Mouse (Mus musculus) intestine, embryonic 16.5 days (tissue): ENCODE results near the gene 4930467E23Rik. TPM values are rescaled to one million over a fixed set of nuclear protein-coding genes. Genes with fewer than 3 reads are reported as not detected.
"Not testable (repeated sequence)": the region's sequence is repeated elsewhere in the genome, so short reads cannot be mapped to it uniquely, and the experiment has no call there.

Source experiments
- ATAC-seq: fragments of 200-750 bp; cut with Nextera tagmentation; 2 replicates; pipeline ENCODE4 v1.8.0; 2017; ENCODE audit warnings: moderate TSS enrichment, moderate library complexity
- H3K27ac ChIP-seq: fragments of 300-500 bp; sonication (generic); 2 replicates; pipeline ENCODE4 v1.5.1; 2014; ENCODE audit warnings: mild to moderate bottlenecking, low read length
- H3K27me3 ChIP-seq: fragments of 300-500 bp; sonication (generic); replicated peaks from 2 replicates; pipeline ENCODE4 v1.6.1; 2014; ENCODE audit warnings: low read length, control low read depth, mixed read lengths; ENCODE audit not compliant: control insufficient read depth, insufficient read depth
- H3K36me3 ChIP-seq: fragments of 300-500 bp; sonication (generic); 2 replicates; pipeline ENCODE4 v1.6.1; 2014; ENCODE audit warnings: low read length, control low read depth; ENCODE audit not compliant: control insufficient read depth, insufficient read depth
- H3K4me1 ChIP-seq: fragments of 300-500 bp; sonication (generic); 2 replicates; pipeline ENCODE4 v1.6.1; 2014; ENCODE audit warnings: low read length, control low read depth, mixed read lengths; ENCODE audit not compliant: control insufficient read depth, insufficient read depth
- H3K4me2 ChIP-seq: fragments of 300-500 bp; sonication (generic); 2 replicates; pipeline ENCODE4 v1.6.1; 2014; ENCODE audit warnings: low read depth, low read length, control low read depth
- H3K4me3 ChIP-seq: fragments of 300-500 bp; sonication (generic); 2 replicates; pipeline ENCODE4 v1.5.1; 2014; ENCODE audit warnings: mild to moderate bottlenecking, low read length
- H3K9ac ChIP-seq: fragments of 300-500 bp; sonication (generic); 2 replicates; pipeline ENCODE4 v1.6.1; 2014; ENCODE audit warnings: low read depth, low read length
- H3K9me3 ChIP-seq: fragments of 300-500 bp; sonication (generic); 2 replicates; pipeline ENCODE4 v1.6.1; 2016; ENCODE audit warnings: low read length, control low read depth; ENCODE audit not compliant: control insufficient read depth
- WGBS: fragments of 180-500 bp; shearing (Covaris S2); extraction: QIAGEN DNeasy Blood & Tissue Kit; methylation state at CpG from one replicate; pipeline ENCODE4 v1.1.7; 2014; 5-methylcytosine and 5-hydroxymethylcytosine counted together
- polyA plus RNA-seq: library from polyadenylated mRNA; unstranded; fragments of >200 nt; fragmentation: Nextera tagmentation; extraction: Ambion mirVana; gene quantifications from 2 replicates; pipeline ENCODE4 v1.2.1, GENCODE M21; 2015

Gene 4930467E23Rik
- polyA plus RNA-seq, 1 experiment from 2014 or later = 0.11 TPM

- not testable (repeated sequence) for H3K27me3 ChIP-seq, H3K4me2 ChIP-seq, H3K36me3 ChIP-seq, H3K27ac ChIP-seq, H3K4me3 ChIP-seq, H3K9ac ChIP-seq, H3K9me3 ChIP-seq, H3K4me1 ChIP-seq
- WGBS = 82% methylated on average over 13 of the region's 15 CpGs
- ATAC-seq = peak; percentile 42; the same call in 1 of the 2 replicates
Measured at GRCm38 (mm10) chr8:19707761-19708443, 21.5 kb upstream of the 4930467E23Rik start.

DNA sequence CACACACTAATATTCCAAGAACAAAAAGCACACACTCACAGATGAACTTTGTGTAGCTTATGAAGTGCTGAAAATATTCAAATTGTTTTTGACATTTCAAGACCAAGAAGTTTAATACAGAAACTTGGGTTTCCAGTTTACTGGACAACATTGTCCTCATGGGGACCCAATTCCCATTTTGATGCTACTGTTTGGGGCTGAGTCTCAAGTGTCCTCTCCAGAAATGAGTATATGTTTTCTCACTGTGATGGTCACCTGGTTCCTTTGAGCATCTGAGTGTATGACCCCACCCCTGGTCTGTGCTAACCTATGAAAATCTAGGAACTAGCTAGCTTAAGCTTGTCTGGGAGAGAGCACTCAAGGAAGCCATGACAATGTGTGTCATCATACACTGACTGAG lies 20.4 kb upstream of the 4930467E23Rik start:
- not testable (repeated sequence) for H3K9ac ChIP-seq, H3K4me1 ChIP-seq, H3K4me2 ChIP-seq, ATAC-seq, H3K27me3 ChIP-seq, H3K4me3 ChIP-seq, H3K9me3 ChIP-seq, H3K27ac ChIP-seq, H3K36me3 ChIP-seq

- not testable (repeated sequence) for H3K4me2 ChIP-seq, ATAC-seq, H3K9me3 ChIP-seq, H3K4me1 ChIP-seq, H3K9ac ChIP-seq, H3K4me3 ChIP-seq, H3K27ac ChIP-seq, H3K27me3 ChIP-seq, H3K36me3 ChIP-seq
- 92% methylated on average over 4 of the region's 4 CpGs for WGBS
Measured at GRCm38 (mm10) chr8:19709488-19709887, 19.9 kb upstream of the 4930467E23Rik start.

DNA sequence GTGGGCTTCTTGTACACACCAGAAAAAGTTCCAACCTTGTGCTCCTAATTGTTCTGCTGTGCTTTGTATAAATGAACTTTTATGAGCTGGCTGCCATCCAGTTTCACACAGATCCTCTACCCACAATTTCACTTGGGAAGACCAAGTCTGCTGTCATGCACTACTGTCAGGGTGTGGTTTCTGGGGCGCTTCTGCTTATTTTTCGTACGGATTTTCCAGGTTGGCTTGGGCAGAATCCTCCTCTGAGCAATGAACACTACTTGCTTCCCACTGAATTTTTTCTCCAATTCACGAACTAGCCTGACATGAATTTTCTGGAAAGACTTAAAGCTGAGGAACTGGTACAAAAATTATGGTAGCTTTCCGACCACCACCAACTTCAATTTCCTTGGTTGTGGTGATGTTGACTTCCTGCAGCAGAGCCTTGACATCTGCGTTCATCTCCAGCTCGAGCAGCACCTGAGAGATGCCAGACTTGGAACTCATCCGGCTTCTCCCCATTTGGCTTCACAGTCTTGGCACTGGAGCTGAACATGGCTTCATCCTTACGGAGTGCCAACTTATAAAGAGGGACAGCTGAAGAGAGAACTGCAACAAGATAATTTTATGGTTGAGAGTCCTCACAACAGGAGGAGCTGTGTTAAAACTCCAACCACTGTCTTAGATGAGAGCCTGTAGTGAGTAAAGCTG lies 18.1 kb upstream of the 4930467E23Rik start:
- ATAC-seq = not testable (repeated sequence)

DNA sequence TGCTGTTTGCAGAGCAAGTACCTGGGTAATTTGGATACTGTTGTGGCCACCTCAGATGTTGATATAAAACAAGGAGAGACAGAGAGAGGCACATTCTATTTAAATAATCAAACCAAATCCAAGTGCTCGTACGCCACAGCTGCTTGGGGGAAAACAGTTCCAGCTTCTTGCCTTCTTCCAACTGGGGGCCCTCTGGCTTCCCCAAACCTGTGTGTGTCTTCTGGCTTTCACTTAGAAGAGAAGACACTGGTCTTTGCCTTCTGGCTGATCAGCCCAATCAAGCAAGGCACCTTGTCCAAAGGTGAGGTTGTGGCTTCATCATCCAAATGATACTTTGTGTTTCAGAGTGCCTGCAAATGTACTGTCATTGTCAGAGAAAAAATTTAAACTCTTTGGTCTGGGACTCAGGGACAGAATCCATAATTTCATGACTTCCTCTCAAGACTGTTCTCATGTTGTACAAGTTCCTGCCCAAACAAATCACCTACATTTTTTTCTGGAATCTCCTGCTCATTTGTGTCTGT lies 17.1 kb upstream of the 4930467E23Rik start:
- not testable (repeated sequence) for H3K4me2 ChIP-seq, H3K36me3 ChIP-seq, H3K27me3 ChIP-seq, H3K4me3 ChIP-seq, H3K9ac ChIP-seq, H3K9me3 ChIP-seq, ATAC-seq, H3K4me1 ChIP-seq, H3K27ac ChIP-seq
- 63% methylated on average over 2 of the region's 2 CpGs for WGBS

More for the DNA sequence above, 18.1 kb upstream of the 4930467E23Rik start:
- WGBS = 86% methylated on average over 5 of the region's 9 CpGs
- not testable (repeated sequence) for H3K4me2 ChIP-seq, H3K4me3 ChIP-seq, H3K27me3 ChIP-seq, H3K4me1 ChIP-seq, H3K9ac ChIP-seq, H3K27ac ChIP-seq, H3K9me3 ChIP-seq, H3K36me3 ChIP-seq

GRCm38 (mm10) chr8:19712816-19713215 lies 16.6 kb upstream of the 4930467E23Rik start:
- not testable (repeated sequence) for ATAC-seq, H3K9ac ChIP-seq, H3K9me3 ChIP-seq, H3K4me1 ChIP-seq, H3K36me3 ChIP-seq, H3K27me3 ChIP-seq, H3K4me2 ChIP-seq, H3K4me3 ChIP-seq
- 70% methylated on average over 4 of the region's 4 CpGs for WGBS
- 0 out of 2 replicates have a peak overlapping the region, but pooled peaks have one; percentile 45 for H3K27ac ChIP-seq

DNA sequence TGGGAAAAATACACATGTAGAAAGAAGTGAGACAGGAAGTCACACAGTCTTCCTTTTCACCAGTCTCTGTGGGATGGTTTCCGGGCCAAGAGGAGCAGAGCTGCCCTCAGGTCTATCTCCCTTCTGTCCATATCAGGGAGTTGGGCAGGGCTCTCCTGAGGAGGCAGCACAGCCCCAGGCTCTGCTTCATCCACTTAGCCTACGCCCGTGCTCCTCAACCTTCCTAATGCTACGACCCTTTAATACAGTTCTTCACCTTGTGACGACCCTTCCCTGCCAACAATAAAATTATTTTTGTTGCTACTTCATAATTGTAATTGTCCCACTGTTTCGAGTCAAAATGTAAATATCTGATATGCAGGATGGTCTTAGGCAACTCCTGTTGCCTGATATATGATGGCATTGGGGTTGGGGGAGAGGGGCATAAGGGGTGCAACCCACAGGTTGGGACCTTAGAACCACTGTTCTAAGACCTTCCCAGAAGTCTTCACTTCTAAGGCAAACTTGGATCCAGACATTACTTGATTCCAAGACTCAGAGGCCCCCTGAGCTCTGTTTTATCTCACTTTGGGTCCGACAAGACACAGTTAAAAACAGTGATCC lies 16.0 kb upstream of the 4930467E23Rik start:
- H3K9ac ChIP-seq, H3K36me3 ChIP-seq, H3K9me3 ChIP-seq, H3K4me2 ChIP-seq, H3K4me3 ChIP-seq, H3K27me3 ChIP-seq, H3K4me1 ChIP-seq, H3K27ac ChIP-seq: not testable (repeated sequence)
- 84% methylated on average over 7 of the region's 7 CpGs for WGBS
- ATAC-seq = peak; percentile 53

- H3K4me2 ChIP-seq, H3K4me3 ChIP-seq, ATAC-seq, H3K4me1 ChIP-seq, H3K36me3 ChIP-seq, H3K9ac ChIP-seq, H3K9me3 ChIP-seq, H3K27me3 ChIP-seq, H3K27ac ChIP-seq: not testable (repeated sequence)
- 88% methylated on average over 2 of the region's 2 CpGs for WGBS
Measured at GRCm38 (mm10) chr8:19714426-19714825, 14.9 kb upstream of the 4930467E23Rik start.

GRCm38 (mm10) chr8:19715266-19715665 lies 14.1 kb upstream of the 4930467E23Rik start:
- H3K36me3 ChIP-seq, ATAC-seq, H3K4me1 ChIP-seq, H3K9ac ChIP-seq, H3K27ac ChIP-seq, H3K9me3 ChIP-seq, H3K4me2 ChIP-seq, H3K27me3 ChIP-seq, H3K4me3 ChIP-seq: not testable (repeated sequence)
- 97% methylated on average over 3 of the region's 3 CpGs for WGBS
